ENCODE assay signal across 9 mouse cellular contexts in genomic region chr12:54286911-54287819, GRCm38 (mm10).
DNase-seq lines count a peak whose midpoint lies in the region; ATAC-seq and TF ChIP-seq lines count a peak whose summit lies in the region.
"Had no signal": no experiment of that assay in that cellular context is flagged by ENCODE, and none has a peak within 500 bp of the region (broad histone marks: within the 10 kb centered on the region; RNA-seq: fewer than 3 reads in every experiment).

No protein-coding gene starts in this region.

- TF ChIP-seq EP300 in heart, postnatal 0 days (IDR thresholded peaks at IDR 0.05; ENCODE audit: low read depth), result peak; percentile 55; the same call in 1 of the 2 replicates

- no peaks in the 10 kb centered on the region for H3K36me3 ChIP-seq in intestine, embryonic 15.5 days
- no peaks in the 10 kb centered on the region for H3K36me3 ChIP-seq in intestine, postnatal 0 days (ENCODE audit: control insufficient read depth, insufficient read depth)
- H3K36me3 ChIP-seq in embryonic facial prominence, embryonic 15.5 days, result no peaks in the 10 kb centered on the region
- H3K36me3 ChIP-seq in heart, postnatal 0 days (replicated peaks; ENCODE audit: control insufficient read depth, insufficient read depth, low read length), result no peaks in the 10 kb centered on the region
- H3K36me3 ChIP-seq in midbrain, embryonic 10.5 days, result no peaks in the 10 kb centered on the region
- no peaks in the 10 kb centered on the region for H3K36me3 ChIP-seq in kidney, adult 2 months (ENCODE audit: control insufficient read depth, insufficient read depth, low read length)
- H3K36me3 ChIP-seq: liver, embryonic 15.5 days had no signal

- no peak for TF ChIP-seq CTCF in intestine, postnatal 0 days (IDR thresholded peaks at IDR 0.05; ENCODE audit: low read depth)
- no peak for TF ChIP-seq CTCF in heart, postnatal 0 days (IDR thresholded peaks at IDR 0.05; ENCODE audit: low read depth)
- no peak for TF ChIP-seq CTCF in kidney, adult 2 months (conservative IDR thresholded peaks at IDR 0.05; ENCODE audit: insufficient read depth, insufficient read length, low read depth, low read length)

- TF ChIP-seq POLR2A in kidney, adult 2 months (IDR thresholded peaks at IDR 0.05; ENCODE audit: low read depth, low read length), result no peak

- peak; percentile 45 for DNase-seq in heart, postnatal 0 days (ENCODE audit: low spot score)
- DNase-seq in midbrain, embryonic 10.5 days (ENCODE audit: low spot score), result peak; percentile 17
- DNase-seq in spleen, postnatal 14 days (ENCODE audit: low spot score in 2 of 2), result no peak
- DNase-seq in kidney, adult 2 months, result no peak
- no peak for DNase-seq in ovary, postnatal 14 days (ENCODE audit: low spot score)

- no peak overlapping the region for H3K27ac ChIP-seq in intestine, embryonic 15.5 days
- no peak overlapping the region for H3K27ac ChIP-seq in intestine, postnatal 0 days (ENCODE audit: low read depth, low read length)
- H3K27ac ChIP-seq in embryonic facial prominence, embryonic 15.5 days (replicated peaks), result peak overlapping the region; percentile 58
- H3K27ac ChIP-seq in heart, postnatal 0 days (ENCODE audit: low read depth), result peak overlapping the region; percentile 64
- H3K27ac ChIP-seq in midbrain, embryonic 10.5 days (replicated peaks), result peak overlapping the region; percentile 82
- no peak overlapping the region for H3K27ac ChIP-seq in kidney, adult 2 months (ENCODE audit: insufficient read depth, low read depth, low read length)
- H3K27ac ChIP-seq: liver, embryonic 15.5 days had no signal

- WGBS in intestine, embryonic 15.5 days, result 60% methylated on average over 16 of the region's 16 CpGs
- WGBS in intestine, postnatal 0 days, result 62% methylated on average over 16 of the region's 16 CpGs
- 33% methylated on average over 16 of the region's 16 CpGs for WGBS in embryonic facial prominence, embryonic 15.5 days
- 30% methylated on average over 16 of the region's 16 CpGs for whole genome bisulfite sequencing in heart, postnatal 0 days
- 71% methylated on average over 16 of the region's 16 CpGs for WGBS in midbrain, embryonic 10.5 days
- WGBS in kidney, adult 2 months, result 79% methylated on average over 16 of the region's 16 CpGs

- H3K27me3 ChIP-seq in intestine, embryonic 15.5 days (replicated peaks), result no peaks in the 10 kb centered on the region
- no peaks in the 10 kb centered on the region for H3K27me3 ChIP-seq in intestine, postnatal 0 days (replicated peaks; ENCODE audit: control insufficient read depth, insufficient read depth, low read length)
- no peaks in the 10 kb centered on the region for H3K27me3 ChIP-seq in embryonic facial prominence, embryonic 15.5 days
- no peaks in the 10 kb centered on the region for H3K27me3 ChIP-seq in heart, postnatal 0 days (ENCODE audit: control insufficient read depth, insufficient read depth, low read length)
- no peaks in the 10 kb centered on the region for H3K27me3 ChIP-seq in midbrain, embryonic 10.5 days (ENCODE audit: low read depth, poor library complexity, severe bottlenecking)
- H3K27me3 ChIP-seq in kidney, adult 2 months (replicated peaks; ENCODE audit: control insufficient read depth, insufficient read depth, low read length), result no peaks in the 10 kb centered on the region
- H3K27me3 ChIP-seq: liver, embryonic 15.5 days had no signal

- no peak overlapping the region for H3K9ac ChIP-seq in intestine, embryonic 15.5 days
- no peak overlapping the region for H3K9ac ChIP-seq in intestine, postnatal 0 days (ENCODE audit: low read depth, low read length)
- no peak overlapping the region for H3K9ac ChIP-seq in embryonic facial prominence, embryonic 15.5 days
- no peak overlapping the region for H3K9ac ChIP-seq in heart, postnatal 0 days (replicated peaks; ENCODE audit: low read depth, low read length)
- H3K9ac ChIP-seq: liver, embryonic 15.5 days had no signal

- peak; percentile 58 for ATAC-seq in intestine, embryonic 15.5 days
- ATAC-seq in intestine, postnatal 0 days, result no peak
- ATAC-seq in embryonic facial prominence, embryonic 15.5 days (ENCODE audit: insufficient number of reproducible peaks, low FRiP score, low TSS enrichment, low read depth), result peak; percentile 84
- ATAC-seq in heart, postnatal 0 days (ENCODE audit: insufficient read depth, low read depth), result peak; percentile 84

- no peak overlapping the region for H3K4me2 ChIP-seq in intestine, embryonic 15.5 days (replicated peaks)
- H3K4me2 ChIP-seq in intestine, postnatal 0 days (replicated peaks; ENCODE audit: low read depth), result no peak overlapping the region
- H3K4me2 ChIP-seq in embryonic facial prominence, embryonic 15.5 days (replicated peaks), result no peak overlapping the region
- H3K4me2 ChIP-seq in heart, postnatal 0 days (ENCODE audit: low read depth, low read length), result 0 out of 2 replicates have a peak overlapping the region, but pooled peaks have one; percentile 1
- H3K4me2 ChIP-seq: liver, embryonic 15.5 days had no signal

- H3K4me1 ChIP-seq in intestine, embryonic 15.5 days (replicated peaks), result peaks cover 17% of the 10 kb centered on the region; the same call in 1 of the 2 replicates
- H3K4me1 ChIP-seq in intestine, postnatal 0 days (replicated peaks; ENCODE audit: control insufficient read depth, insufficient read depth, low read length), result 0 out of 2 replicates have a peak, but pooled peaks cover 5% of the 10 kb centered on the region
- H3K4me1 ChIP-seq in embryonic facial prominence, embryonic 15.5 days, result peaks cover 19% of the 10 kb centered on the region
- H3K4me1 ChIP-seq in heart, postnatal 0 days (ENCODE audit: control insufficient read depth, insufficient read depth), result peaks cover 34% of the 10 kb centered on the region
- peaks cover 50% of the 10 kb centered on the region for H3K4me1 ChIP-seq in midbrain, embryonic 10.5 days
- no peaks in the 10 kb centered on the region for H3K4me1 ChIP-seq in kidney, adult 2 months (ENCODE audit: control insufficient read depth, insufficient read depth, low read length)
- H3K4me1 ChIP-seq: liver, embryonic 15.5 days had no signal

- H3K4me3 ChIP-seq in intestine, embryonic 15.5 days (replicated peaks), result no peak overlapping the region
- no peak overlapping the region for H3K4me3 ChIP-seq in intestine, postnatal 0 days (ENCODE audit: low read depth, low read length)
- H3K4me3 ChIP-seq in embryonic facial prominence, embryonic 15.5 days (replicated peaks), result no peak overlapping the region
- H3K4me3 ChIP-seq in heart, postnatal 0 days (ENCODE audit: low read depth, low read length), result no peak overlapping the region
- H3K4me3 ChIP-seq in midbrain, embryonic 10.5 days, result no peak overlapping the region
- no peak overlapping the region for H3K4me3 ChIP-seq in kidney, adult 2 months (ENCODE audit: insufficient read depth, low read depth, low read length)
- H3K4me3 ChIP-seq: liver, embryonic 15.5 days had no signal

- no peaks in the 10 kb centered on the region for H3K9me3 ChIP-seq in intestine, embryonic 15.5 days
- H3K9me3 ChIP-seq in intestine, postnatal 0 days (ENCODE audit: control insufficient read depth), result no peaks in the 10 kb centered on the region
- no peaks in the 10 kb centered on the region for H3K9me3 ChIP-seq in embryonic facial prominence, embryonic 15.5 days (replicated peaks)
- H3K9me3 ChIP-seq in heart, postnatal 0 days (replicated peaks; ENCODE audit: control insufficient read depth, low read length), result no peaks in the 10 kb centered on the region
- H3K9me3 ChIP-seq in midbrain, embryonic 10.5 days (replicated peaks), result no peaks in the 10 kb centered on the region
- H3K9me3 ChIP-seq: liver, embryonic 15.5 days had no signal

Comparison
In these comparisons a context has a peak if more than half of its experiments do, and no peak if none do; other contexts are left out.
1. H3K27ac ChIP-seq: peak in embryonic facial prominence, embryonic 15.5 days (single experiment), heart, postnatal 0 days (single experiment) and midbrain, embryonic 10.5 days (single experiment); none in intestine, embryonic 15.5 days (single experiment), intestine, postnatal 0 days (single experiment) and kidney, adult 2 months (single experiment).
2. DNase-seq: peak in heart, postnatal 0 days (single experiment) and midbrain, embryonic 10.5 days (single experiment); none in spleen, postnatal 14 days (0 of 2), kidney, adult 2 months (single experiment) and ovary, postnatal 14 days (single experiment).